Mouse (Mus musculus) lung, postnatal 4 days (tissue): ENCODE data around the gene Ica1l.
"Not testable (repeated sequence)": the region's sequence is repeated elsewhere in the genome, so short reads cannot be mapped to it uniquely, and the experiment has no call there.

ENCODE experiments used
- DNase-seq, 2 experiments: peaks; one replicate each; pipeline ENCODE4 v3.0.0; 2021

The Ica1l gene

DNA sequence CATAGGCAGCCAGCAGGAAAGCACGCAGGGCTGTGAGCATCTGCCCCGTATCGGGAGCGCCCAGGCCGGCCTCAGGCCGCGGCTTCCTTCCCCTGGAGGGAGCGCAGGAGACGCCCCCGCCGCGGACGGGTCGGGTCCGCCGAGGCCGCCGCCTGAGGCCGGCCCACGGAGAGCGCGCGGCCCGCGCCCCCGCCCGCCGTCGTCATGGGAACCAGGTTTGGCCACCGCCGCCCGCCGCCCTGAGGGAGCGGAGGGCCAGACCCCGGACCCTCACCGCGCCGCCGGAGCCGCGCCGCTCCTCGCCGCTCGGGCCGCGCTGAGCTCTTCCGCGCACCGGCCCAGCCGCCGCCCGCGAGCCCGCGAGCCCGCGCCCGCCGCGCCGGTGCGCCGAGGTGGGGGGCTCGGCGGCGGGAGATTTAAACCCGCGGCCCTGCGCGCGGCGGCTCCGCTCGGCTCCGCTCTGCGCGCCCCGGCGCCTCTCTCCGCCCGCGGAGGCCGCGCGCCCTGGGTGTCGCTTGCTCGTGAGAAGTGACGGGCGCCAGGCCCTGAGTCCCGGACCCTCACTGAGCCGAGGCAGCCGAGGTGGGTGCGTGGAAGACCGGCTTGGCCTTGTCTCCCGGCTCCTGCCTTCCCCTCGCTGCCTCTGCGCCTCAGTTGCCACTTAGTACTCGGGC is at the start of gene Ica1l:
TSS of gene Ica1l (minus strand) at position 389 of the 674 bp plus-strand sequence.
- peak; percentile 72 to 80 for DNase-seq

DNA sequence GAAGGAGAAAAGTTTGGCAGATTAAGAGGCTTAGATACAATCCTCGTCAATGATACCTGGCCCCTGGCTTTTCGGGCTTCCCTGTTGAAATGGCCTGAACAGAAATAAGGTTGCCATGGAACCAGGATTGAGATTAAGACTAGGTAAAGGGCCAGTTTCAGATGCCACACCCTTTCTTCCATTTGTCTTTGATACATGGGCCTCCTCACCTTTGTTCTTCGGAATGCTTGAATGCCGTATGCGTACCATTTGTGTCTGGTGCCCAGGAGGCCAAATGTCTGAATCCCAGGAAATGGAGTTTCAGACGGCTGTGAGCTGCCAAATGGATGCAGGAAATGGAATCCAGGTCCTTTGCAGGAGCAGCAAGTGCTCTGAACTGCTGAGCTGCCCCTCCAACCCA is 33.4 kb upstream of the Ica1l start:
- no peak for DNase-seq

DNA sequence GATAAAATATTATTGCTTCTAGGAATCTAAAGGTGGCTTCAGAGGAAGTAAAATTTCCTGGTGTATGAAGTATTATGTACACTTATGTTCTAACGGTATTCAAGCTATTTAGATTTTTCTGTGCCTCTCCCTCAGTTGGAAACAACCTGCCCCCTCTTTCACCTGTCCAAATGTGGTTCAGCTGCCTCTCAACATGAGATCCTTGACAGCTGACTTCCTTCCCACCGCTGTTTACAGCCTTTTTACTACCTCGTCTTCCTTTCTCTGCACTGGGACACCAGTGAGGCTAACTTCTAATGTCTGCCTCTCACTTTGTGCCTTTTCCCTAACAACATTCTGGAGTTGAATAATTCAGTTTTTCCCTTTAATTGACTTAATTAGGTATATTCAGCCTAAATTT is 32.6 kb upstream of the Ica1l start:
- no peak for DNase-seq

DNA sequence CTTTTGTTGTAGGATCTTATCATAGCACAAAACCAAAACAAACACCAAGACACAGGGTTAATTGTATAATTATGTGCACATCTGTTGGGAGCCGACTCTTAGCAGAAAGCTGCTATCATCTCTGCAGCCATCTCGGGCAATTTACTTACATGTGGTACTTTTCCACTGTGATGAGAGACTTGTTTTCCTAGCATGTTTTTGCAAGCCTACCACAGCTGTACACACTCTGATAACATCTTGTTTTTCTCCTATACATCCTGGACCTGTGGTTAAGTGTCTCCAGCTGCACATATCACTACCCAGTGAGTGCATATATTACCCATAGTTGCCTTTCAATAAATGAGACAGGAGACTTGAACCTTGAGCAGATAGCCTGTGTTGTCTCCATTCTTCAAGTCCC is 32.0 kb upstream of the Ica1l start:
- no peak for DNase-seq

DNA sequence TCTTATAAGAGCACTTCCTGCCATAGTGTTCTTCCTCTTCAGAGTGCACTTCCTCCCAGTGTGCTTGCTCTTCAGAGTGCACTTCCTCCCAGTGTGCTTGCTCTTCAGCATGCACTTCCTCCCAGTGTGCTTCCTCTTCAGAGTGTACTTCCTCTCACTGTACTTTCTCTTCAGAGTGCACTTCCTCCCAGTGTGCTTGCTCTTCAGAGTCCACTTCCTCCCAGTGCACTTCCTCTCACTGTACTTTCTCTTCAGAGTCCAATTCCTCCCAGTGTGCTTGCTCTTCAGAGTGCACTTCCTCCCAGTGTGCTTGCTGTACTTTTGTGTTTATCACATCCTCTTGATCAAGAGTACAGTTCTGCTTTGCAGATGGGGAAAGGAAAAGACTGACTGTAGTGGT is 27.7 kb upstream of the Ica1l start:
- not testable (repeated sequence) for DNase-seq

DNA sequence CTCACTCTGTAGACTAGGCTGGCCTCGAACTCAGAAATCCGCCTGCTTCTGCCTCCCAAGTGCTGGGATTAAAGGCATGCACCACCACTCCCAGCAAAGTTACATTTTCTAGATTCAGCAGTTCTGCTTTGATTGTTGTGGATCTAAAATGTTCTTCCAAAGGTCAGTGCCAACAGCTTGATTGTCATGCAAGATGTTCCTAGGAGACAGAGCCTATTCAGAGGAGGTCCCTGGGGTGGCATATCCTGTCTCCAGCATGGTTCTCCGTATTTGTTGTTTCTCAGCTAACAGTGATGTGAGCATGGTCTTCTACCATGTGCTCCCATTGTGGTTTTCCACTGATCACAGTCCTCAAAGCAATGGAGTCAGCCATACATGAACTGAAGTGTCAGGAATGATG is 13.3 kb upstream of the Ica1l start:
- no peak for DNase-seq

DNA sequence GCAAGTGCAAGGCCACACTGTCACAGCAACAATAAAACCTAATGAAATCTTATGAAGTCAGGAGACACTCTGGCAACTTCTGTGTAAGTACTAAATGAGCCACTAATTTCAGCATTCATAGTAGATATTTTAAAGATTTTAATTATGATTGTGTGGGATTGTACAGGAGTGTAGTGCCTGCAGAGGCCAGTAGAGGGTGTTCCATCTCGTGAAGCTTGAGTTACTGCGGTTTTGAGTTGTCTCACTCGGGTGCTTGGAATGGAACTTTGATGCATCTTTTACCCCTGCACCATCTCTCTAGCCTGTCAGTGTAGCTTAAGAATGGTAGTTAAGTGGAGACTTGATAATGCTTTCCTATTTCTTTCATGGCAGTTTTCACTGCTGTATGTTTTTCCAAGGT is 11.7 kb upstream of the Ica1l start:
- DNase-seq, result no peak

DNA sequence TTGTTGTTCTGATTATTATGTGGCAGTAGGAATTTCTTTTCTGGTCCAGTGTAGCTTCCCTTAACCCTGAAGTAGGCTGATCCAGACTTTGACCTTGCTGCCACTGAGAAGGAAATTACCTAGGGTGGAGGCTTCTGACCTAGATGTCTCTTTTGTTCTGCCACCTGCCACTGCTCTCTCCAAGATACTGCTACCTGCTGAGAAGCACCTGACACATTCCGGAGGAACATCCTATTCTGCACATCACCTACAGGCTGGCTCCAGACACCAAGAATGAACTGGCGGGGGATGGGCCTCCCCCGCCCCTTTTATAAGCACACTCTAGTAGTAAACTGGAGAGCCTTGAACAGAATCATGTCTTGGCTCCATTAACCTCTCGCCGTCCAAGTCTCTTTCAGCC is 4.5 kb upstream of the Ica1l start:
- not testable (repeated sequence) for DNase-seq

DNA sequence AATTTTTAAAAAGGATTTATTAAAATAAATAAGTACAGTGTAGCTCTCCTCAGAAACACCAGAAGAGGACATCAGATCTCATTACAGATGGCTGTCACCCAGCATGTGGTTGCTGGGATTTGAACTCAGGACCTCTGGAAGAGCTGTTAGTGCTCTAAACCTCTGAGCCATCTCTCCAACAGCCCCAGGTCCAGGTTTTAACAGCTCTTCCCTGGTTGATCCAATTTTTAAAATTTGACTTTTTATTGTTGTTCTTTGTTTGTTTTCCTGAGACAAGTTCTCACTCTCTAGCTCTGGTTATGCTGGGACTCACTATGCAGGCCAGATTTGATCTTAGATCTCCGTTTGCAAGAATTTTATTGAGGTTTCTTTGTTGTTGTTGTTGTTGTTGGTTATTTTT is 1.6 kb upstream of the Ica1l start:
- no peak for DNase-seq

DNA sequence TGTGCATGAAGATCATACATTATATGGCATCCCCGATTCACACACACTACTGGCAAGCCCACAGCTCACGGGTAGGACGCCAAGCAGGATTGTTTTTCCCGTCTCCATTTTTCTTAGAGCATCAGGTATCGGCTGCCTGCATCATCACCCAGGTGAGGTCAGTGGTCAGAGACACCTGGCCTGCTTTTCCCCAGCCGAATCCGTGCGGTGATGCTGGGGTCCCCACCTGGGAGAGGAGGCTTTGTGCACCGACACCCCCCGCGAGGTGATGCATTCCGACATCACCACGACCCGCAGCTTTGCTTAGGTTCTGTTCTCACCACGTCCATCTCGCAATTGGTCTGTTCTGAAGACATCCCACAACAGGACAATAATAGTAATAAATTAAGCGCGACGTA is 587 bp downstream of the Ica1l start:
- no peak for DNase-seq

DNA sequence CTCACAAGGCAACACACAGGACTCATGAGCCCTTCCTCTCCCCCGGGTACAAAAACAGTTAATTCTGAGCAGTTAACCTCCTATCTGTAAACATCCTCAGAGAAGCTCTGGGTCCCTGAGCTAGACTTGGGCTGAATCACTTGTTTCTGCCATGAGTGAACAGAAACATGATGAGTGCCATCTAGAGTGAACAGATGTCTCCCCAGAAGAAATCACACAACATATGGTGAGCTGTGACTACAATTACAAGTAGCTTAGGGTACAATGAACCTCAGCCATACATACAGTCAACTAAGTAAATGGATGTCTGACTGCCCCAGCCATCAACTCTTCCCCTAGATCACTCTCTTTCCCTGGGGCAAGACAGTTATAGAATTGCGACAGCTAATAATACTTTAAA is 7.9 kb downstream of the Ica1l start:
- DNase-seq, result no peak

DNA sequence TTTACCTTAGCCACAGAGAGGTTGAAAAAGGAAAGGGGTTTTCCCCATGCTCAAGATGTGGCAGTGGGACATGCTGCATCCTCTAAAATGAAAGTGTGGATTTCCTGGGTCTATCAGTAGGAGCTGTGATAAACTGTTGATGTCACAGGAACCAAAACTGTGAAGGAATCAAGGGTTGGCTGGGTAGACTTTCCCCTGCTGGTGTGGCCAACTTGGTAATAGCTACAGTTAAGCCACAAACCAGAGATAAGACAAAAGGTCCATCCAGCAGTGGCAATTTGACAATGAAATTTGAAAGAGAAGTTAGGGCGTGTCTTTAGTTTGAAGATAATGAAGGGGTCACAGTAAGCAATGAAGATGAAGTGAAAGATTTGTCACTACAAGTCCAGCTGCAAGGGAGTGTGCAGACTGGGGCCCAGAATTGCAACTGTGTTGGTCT is 25.9 kb downstream of the Ica1l start:
- DNase-seq, result no peak

DNA sequence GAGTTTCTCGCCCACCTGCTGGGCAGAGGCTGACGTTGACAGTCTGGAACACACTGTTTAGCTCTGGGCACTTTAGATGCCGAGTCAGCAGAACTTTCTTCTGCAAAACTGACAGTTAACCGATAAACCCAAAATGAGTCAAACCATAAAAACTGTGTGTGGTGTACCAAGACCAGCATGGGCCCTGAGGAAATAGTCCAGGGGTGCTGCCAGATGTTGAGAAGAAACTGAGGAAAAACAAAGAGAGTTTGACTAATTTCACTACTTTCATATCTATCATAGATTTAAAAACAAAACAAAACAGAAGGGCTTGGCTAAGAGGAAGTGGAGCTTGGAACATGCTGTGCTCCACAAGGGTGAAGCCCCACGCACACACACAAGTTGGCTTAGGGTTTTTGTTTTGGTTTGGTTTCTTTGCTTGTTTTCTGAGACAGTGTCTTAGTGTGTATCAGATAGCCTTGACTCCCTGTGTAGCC is 26.8 kb downstream of the Ica1l start:
- no peak for DNase-seq

DNA sequence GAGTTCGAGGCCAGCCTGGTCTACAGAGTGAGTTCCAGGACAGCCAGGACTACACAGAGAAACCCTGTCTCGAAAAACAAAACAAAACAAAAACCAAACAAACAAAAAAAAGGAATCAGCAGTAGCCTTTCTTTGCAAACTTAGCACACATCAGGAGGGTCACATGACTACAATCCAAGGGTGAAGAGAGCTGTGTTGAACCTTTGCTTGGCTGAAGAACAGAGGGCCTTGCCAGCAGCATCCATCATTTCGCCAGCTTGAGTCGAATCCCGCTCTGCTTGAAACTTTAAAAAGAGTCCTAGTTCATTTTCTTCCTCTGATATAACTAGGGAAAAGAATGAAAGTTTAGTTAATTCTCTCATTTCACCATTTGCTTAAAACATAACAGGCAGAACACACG is 27.5 kb downstream of the Ica1l start:
- DNase-seq, result no peak

DNA sequence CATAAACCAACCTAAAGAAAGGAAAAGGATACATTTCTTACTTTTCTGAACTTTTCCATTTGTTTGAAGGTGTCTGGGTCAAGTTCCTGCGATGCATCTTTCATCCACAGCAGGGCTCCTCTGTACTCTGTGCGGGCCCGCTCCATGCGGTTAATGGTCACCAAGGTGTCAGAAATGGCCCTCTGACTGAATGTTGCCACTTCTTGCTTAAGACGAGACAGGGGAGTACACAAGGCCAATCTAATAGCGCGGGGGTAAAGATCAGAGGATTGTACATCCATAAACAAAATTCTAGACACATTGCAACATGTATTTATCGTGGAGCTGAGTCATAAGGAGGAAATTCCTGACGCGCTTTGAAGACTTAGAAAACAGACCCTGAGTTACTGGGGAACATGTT is 29.2 kb downstream of the Ica1l start:
- DNase-seq, result no peak

DNA sequence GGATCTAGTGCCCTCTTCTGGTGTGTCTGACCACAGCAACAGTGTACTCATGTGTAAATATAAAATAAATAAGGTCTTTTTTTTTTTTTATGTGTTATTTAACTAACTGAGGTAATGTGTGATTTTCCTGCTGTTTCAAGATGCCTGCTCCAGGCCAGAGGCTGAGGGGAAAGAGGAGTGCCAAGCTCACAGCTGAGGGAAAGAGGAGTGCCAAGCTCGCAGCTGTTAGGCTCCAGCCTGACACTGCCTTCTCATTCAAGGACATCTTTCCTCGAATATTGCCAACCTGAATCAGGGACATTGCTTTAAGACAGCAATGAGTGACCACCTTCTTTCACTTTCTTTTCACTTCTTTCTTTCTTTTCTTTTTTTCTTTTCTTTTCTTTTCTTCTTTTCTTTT is 34.2 kb downstream of the Ica1l start:
- DNase-seq, result peak in 1 of 2 experiments; percentile 35

DNA sequence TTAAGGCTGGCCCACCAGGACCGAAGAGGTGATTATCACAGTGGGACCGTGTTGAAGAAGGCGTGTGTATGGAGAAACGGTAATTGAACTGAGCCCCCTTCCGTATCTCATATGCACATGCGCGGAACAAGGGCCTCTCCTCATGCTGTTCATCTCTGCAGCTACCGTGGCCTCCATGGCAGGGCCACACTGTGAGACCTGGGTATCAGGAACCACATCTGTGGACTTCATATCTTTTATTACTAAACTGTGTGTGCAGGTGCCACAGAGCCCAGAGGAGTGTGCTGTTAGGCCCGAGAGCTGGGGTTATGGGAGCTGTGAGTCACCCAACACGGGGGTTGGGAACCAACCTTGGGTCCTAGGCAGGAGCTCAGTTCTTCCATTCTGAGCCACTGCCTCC is 35.6 kb downstream of the Ica1l start:
- no peak for DNase-seq

DNA sequence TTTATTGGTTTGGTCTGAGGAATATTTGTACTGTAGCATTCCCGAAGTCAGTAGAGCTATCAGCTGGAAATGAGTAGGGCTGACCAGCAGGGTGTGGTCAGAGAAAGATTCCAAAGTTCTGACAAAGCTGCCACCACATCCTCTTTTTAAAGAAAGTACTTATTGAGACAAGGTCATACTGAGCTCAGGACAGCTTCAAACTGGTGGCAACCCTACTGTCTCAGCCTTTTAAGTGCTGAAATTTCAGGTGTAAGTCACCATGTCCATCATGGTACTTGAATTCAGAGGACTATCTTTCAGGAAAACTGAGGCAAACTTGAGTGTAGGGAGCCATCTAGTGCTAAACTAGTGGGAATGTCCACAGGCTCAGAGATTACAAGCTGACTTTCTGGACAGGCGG is 42.7 kb downstream of the Ica1l start:
- DNase-seq, result no peak

DNA sequence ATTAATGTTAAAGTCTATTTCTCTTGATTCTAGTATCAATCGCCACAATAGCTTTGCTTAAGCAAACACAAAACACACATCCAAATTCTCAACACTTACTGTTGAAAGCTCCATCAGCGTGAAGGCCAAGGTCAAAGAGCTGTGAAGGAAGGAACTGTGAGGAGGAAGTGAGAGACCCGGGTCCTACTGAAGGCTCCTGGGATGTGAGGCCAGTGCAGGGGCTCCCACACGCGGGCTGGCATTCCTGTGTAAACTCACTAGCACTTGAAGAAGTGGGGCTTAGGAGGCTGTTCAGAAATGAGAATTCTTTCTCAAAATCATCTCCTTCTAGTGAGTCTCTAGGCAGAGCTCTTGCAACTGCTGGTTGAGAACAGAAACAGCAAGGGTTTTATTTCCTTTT is 45.6 kb downstream of the Ica1l start:
- no peak for DNase-seq

DNA sequence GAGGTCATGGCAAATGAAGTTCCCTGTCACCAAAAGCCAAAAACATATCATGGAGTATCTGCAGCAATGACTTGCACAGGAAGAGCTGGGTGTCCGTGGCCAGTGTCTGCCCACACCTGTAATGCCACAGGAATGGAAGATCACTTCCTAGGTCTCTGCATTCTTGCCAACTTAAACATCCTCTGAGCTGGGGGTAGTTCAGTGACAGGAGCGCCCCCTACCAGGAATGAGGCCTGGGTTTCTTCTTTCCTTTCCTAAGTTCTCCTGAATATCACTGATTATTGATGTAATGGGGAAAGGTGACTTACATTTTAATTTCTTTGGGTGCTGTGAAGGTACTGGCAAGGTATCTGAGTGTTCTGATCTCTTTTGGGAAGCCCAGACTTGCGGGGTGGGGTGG is 47.3 kb downstream of the Ica1l start:
- DNase-seq, result no peak

DNA sequence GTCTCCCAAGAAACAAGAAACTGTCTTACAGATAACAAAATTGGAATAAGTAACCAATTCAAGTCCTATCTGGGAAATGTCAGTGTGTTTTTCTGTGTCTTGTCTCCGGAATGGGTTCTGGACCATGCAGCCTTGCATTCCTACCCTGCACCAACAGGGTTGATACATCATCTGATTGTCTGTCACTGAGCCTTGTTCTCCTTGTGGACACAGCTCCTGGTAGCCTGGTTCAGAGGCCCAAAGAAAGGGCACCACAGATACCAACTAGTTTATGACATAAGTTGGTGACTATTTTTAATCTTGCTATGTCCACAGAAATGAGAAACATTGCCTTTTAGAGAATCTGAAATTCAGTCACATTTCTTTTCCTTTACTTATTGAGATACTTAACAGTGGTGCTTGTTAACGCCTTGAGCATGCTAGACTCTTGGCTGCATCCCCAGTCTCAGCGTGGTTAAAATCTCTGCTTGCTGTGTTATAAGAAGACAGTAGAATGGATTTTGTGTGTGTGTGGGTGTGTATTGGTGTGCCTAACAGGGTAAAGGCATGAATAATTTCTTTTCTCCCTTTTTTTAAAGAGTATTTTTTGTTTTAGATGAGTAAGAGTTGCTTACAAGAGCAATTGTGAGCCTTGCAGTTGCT is 55.5 kb downstream of the Ica1l start:
- no peak for DNase-seq

DNA sequence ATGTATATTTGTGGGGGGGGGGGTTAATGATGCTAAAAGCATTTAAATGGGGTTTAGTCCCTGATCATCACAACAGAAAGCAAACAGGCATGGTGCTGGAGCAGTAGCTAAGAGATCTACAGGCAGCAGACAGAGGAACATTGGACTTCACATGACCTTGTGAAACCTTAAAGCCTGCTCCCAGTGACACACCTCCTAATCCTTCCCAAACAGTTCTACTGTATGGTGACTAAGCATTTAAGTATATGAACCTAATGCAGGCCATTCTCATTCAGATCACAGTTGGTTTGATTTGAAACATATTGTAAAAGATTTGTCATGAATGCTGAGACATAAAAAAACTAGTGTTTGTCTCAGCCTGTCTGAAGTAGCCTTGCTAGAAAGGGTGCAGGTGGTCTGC is 56.4 kb downstream of the Ica1l start:
- no peak for DNase-seq

DNA sequence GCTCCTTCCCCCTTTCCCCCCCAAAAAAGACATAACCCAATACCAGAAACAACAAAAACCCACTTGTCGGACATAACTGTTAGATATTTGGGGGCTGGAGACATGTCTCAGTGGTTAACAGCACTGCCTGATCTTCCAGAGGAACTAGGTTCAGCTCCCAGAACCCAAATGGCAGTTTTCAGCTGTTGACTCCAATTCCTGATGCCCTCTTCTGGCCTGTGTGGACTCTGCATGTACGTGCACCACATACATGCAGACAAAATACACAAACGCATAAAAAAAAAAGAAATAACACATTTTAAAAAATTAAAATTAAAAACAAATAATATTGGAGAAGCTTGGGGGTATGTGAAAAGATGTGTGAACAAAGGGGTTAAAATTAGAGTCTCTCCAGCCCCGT is 75.7 kb downstream of the Ica1l start:
- peak; percentile 30 to 51 for DNase-seq

DNA sequence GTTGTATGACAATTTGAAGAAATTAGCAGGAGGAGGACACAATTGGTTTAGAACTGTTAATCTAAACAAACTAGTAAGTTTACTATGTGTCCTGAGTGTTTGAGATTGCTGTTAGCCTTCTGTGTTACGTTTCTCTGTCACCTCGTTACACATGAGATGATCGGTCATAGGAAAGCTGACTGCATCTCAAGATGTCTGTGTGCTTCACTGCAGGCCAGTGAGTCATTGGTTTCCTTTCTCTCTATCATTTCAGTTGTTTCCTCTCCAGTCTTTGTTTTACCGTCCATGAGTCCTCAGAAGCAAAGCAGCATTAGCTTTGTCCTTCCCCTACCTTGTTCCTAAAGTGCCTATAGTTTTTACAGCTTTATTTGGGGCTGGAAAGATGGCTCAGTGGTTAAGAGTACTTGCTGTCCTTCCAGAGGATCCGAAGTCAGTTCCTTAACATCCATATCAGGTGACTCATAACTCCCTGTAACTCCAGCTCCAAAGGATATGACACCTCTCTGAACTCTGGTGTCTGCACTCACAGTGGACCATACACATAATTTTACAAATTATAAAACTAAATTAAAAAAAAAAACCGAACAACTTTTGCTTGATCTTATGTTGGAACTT is 76.7 kb downstream of the Ica1l start:
- DNase-seq, result no peak
